14 mouse cellular contexts compared by ENCODE assay signal in the genomic region with DNA sequence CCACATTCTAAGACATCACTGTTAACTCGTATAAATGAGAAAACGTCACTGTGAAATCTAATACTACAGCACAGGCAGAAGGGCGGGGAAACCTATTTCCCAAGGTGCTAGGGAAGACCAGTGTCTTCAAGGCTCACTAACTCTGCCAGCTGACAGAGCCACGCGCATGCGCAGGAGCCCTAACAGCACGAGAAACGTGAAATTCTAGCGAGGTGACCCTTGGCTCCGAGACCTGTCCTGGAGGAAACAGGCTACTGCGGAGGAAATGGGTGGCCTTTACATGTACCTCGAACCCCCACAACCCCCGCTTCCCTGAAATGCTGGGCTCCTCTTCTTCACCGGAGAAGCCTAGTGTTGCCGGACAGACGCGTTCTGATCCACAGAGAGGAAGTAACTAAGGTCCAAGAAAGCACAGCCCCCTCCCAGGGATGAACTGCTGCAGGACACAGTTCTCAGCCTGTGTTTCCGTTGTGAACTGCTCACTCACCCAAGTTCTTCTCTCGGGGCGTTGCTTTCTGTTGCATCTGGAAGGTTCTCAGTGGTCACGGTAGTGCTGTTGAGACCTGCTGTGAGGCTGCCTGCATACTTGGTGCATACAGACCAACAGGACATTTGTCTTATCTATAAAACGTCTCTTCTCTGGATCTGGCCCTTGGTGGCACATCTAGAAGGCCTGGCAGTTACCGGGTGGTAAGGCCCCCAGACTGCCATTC. TPM values are rescaled to one million over a fixed set of nuclear protein-coding genes. Genes with fewer than 3 reads are reported as not detected.
DNase-seq lines count a peak whose midpoint lies in the region; ATAC-seq and TF ChIP-seq lines count a peak whose summit lies in the region.
"Had no signal": no experiment of that assay in that cellular context is flagged by ENCODE, and none has a peak within 500 bp of the region (broad histone marks: within the 10 kb centered on the region; RNA-seq: fewer than 3 reads in every experiment).

No protein-coding gene starts in this region.

- peaks cover 21% of the 10 kb centered on the region for H3K4me1 ChIP-seq in heart, embryonic 11.5 days (ENCODE audit: control insufficient read depth, insufficient read depth, low read length)
- peaks cover 32% of the 10 kb centered on the region for H3K4me1 ChIP-seq in limb, embryonic 10.5 days
- peaks cover 34% of the 10 kb centered on the region for H3K4me1 ChIP-seq in midbrain, embryonic 14.5 days (ENCODE audit: control insufficient read depth, insufficient read depth, low read length)
- peaks cover 3% of the 10 kb centered on the region; the same call in 1 of the 2 replicates for H3K4me1 ChIP-seq in lung, adult 2 months (ENCODE audit: control insufficient read depth, insufficient read depth, low read length)

- peaks cover 3% of the 10 kb centered on the region; the same call in 1 of the 2 replicates for H3K36me3 ChIP-seq in heart, embryonic 11.5 days (ENCODE audit: control insufficient read depth, insufficient read depth, low read length)
- H3K36me3 ChIP-seq in limb, embryonic 10.5 days, result peaks cover 37% of the 10 kb centered on the region
- H3K36me3 ChIP-seq in midbrain, embryonic 14.5 days (ENCODE audit: control insufficient read depth, insufficient read depth, low read length), result peaks cover 7% of the 10 kb centered on the region; the same call in 1 of the 2 replicates

- TF ChIP-seq CTCF in lung, adult 2 months (IDR thresholded peaks at IDR 0.05; ENCODE audit: insufficient read depth, low read length), result no peak

- H3K27me3 ChIP-seq in heart, embryonic 11.5 days (ENCODE audit: control insufficient read depth, insufficient read depth, low read length), result no peaks in the 10 kb centered on the region
- H3K27me3 ChIP-seq in limb, embryonic 10.5 days (ENCODE audit: low read depth, poor library complexity, severe bottlenecking), result no peaks in the 10 kb centered on the region
- H3K27me3 ChIP-seq in midbrain, embryonic 14.5 days (ENCODE audit: control insufficient read depth, insufficient read depth, low read length), result no peaks in the 10 kb centered on the region
- H3K27me3 ChIP-seq: neural tube, embryonic 12.5 days had no signal

- no peak for TF ChIP-seq POLR2A in lung, adult 2 months (IDR thresholded peaks at IDR 0.05; ENCODE audit: borderline replicate concordance, extremely low read depth, low read depth, low read length)

- 87% methylated on average over 23 of the region's 23 CpGs for WGBS in heart, embryonic 11.5 days (ENCODE audit: insufficient replicate concordance)
- 71% methylated on average over 23 of the region's 23 CpGs for WGBS in limb, embryonic 10.5 days
- 92% methylated on average over 23 of the region's 23 CpGs for WGBS in midbrain, embryonic 14.5 days
- 67% methylated on average over 23 of the region's 23 CpGs for WGBS in lung, adult 2 months

- H3K27ac ChIP-seq in heart, embryonic 11.5 days (ENCODE audit: low read depth, low read length), result no peak overlapping the region
- H3K27ac ChIP-seq in limb, embryonic 10.5 days, result no peak overlapping the region
- H3K27ac ChIP-seq in midbrain, embryonic 14.5 days (replicated peaks; ENCODE audit: low read depth, low read length), result no peak overlapping the region
- H3K27ac ChIP-seq: hindbrain, postnatal 0 days; liver, embryonic 12.5 days; neural tube, embryonic 12.5 days had no signal

- no peak overlapping the region for H3K4me3 ChIP-seq in heart, embryonic 11.5 days (ENCODE audit: low read depth, low read length)
- H3K4me3 ChIP-seq in limb, embryonic 10.5 days, result no peak overlapping the region
- H3K4me3 ChIP-seq in midbrain, embryonic 14.5 days (replicated peaks; ENCODE audit: low read depth, low read length), result no peak overlapping the region
- no peak overlapping the region for H3K4me3 ChIP-seq in lung, adult 2 months (replicated peaks; ENCODE audit: extremely low read depth, low read depth, low read length)
- H3K4me3 ChIP-seq: liver, embryonic 12.5 days; megakaryocyte, embryonic 14.5 days; neural tube, embryonic 12.5 days had no signal

- DNase-seq in heart, adult 11 months, result peak; percentile 98
- peak; percentile 30 to 56 for DNase-seq in adrenal gland, postnatal 36 days
- peak; percentile 86 for DNase-seq in kidney, adult 18-20 months
- DNase-seq in limb, embryonic 10.5 days (ENCODE audit: low spot score), result peak; percentile 33
- no peak for DNase-seq in midbrain, embryonic 14.5 days
- DNase-seq in urinary bladder, postnatal 4 days (ENCODE audit: low spot score in 2 of 2), result no peak
- DNase-seq in lung, adult 2 months, result no peak
- DNase-seq: retina, postnatal 1 day; thymus, postnatal 4 days had no signal

- H3K4me2 ChIP-seq in heart, embryonic 11.5 days, result no peak overlapping the region
- no peak overlapping the region for H3K4me2 ChIP-seq in midbrain, embryonic 14.5 days (ENCODE audit: low read length)
- H3K4me2 ChIP-seq: liver, embryonic 12.5 days; neural tube, embryonic 12.5 days had no signal

- ATAC-seq in heart, embryonic 11.5 days (replicated peaks; ENCODE audit: insufficient number of reproducible peaks, low FRiP score, low TSS enrichment), result no peak
- no peak for ATAC-seq in midbrain, embryonic 14.5 days (ENCODE audit: low FRiP score, low TSS enrichment)
- ATAC-seq: hindbrain, postnatal 0 days; liver, embryonic 12.5 days had no signal

- H3K9ac ChIP-seq in heart, embryonic 11.5 days (ENCODE audit: low read depth, low read length), result no peak overlapping the region
- no peak overlapping the region for H3K9ac ChIP-seq in midbrain, embryonic 14.5 days (replicated peaks; ENCODE audit: low read length)
- H3K9ac ChIP-seq: liver, embryonic 12.5 days; neural tube, embryonic 12.5 days had no signal

- no peaks in the 10 kb centered on the region for H3K9me3 ChIP-seq in heart, embryonic 11.5 days (replicated peaks; ENCODE audit: control insufficient read depth, low read length)
- no peaks in the 10 kb centered on the region for H3K9me3 ChIP-seq in limb, embryonic 10.5 days (replicated peaks)
- no peaks in the 10 kb centered on the region for H3K9me3 ChIP-seq in midbrain, embryonic 14.5 days (ENCODE audit: control insufficient read depth, low read length)
- H3K9me3 ChIP-seq: liver, embryonic 12.5 days; neural tube, embryonic 12.5 days had no signal

RNA-seq across cellular contexts. Expression of gene Smad1, which starts 10.1 kb away (rescaled TPM):
- polyA plus RNA-seq in heart, embryonic 11.5 days (2014; fragmentation: Nextera tagmentation; extraction: Ambion mirVana), result 23.0 and 26.2 TPM in 2 replicates
- total RNA-seq in adrenal gland, postnatal 36 days (2021), result 10 to 100 TPM; 26.6 to 27.8 TPM
- polyA plus RNA-seq in limb, embryonic 10.5 days (2016; fragmentation: Nextera tagmentation; extraction: Ambion mirVana), result 37.0 and 39.6 TPM in 2 replicates
- polyA plus RNA-seq in midbrain, embryonic 14.5 days (2014; fragmentation: Nextera tagmentation; extraction: Ambion mirVana), result 67.5 and 82.4 TPM in 2 replicates
- polyA plus RNA-seq in lung, adult 2 months (2012; rRNA removed), result 35.0 and 46.0 TPM in 2 replicates

Comparison
In these comparisons a context has a peak if more than half of its experiments do, and no peak if none do; other contexts are left out.
1. DNase-seq: peak in heart, adult 11 months (single experiment), adrenal gland, postnatal 36 days (2 of 2), kidney, adult 18-20 months (single experiment) and limb, embryonic 10.5 days (single experiment); none in midbrain, embryonic 14.5 days (single experiment), urinary bladder, postnatal 4 days (0 of 2) and lung, adult 2 months (single experiment).